Mouse (Mus musculus): ENCODE data around the gene Rapsn. TPM values are rescaled to one million over a fixed set of nuclear protein-coding genes. Genes with fewer than 3 reads are reported as not detected.

Gene Rapsn
- 5.3 TPM for polyA plus RNA-seq (2017; shearing (Covaris generic))

DNA sequence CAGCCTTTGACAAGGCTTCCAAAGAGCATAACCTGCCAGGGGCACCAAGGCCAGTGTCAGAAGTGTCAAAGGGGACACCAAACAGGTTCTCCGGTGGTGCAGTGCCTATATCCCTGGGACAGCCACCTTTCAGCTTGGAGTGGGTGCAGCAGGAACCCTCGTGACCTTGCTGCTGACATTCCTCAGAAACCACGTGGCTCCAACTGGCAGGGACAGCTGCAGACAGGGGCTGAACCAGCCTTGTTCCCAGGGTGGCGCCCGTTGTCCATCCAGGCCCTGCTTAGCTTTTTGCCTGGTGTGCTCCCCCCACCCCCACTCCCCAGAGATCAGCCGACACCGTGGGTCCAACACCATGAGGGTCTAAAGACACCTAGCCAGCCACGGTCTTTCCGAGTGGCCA, at the start of gene Rapsn:
TSS of gene Rapsn (plus strand) at position 236 of the 400 bp plus-strand sequence.

DNA sequence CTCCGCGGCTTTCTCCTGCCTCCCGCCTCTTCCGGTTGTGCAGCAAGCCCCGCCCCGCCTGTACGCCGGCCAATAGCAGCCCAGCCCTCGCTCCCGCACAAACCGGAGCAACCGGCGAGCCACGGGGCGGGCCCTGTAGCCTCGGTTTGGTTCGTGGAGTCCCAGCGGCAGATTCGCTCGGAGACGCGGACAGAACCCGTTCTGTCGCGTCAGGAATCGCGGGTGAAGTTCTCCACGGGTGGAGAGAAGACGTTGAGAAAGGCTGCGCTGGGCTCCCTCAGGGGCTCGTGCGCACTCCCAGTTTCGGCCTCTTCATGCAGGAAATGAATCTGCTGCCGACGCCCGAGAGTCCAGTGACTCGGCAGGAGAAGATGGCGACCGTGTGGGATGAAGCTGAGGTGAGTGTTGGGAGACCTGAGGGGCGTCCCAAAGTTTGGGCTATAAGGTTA, 18.5 kb downstream of the Rapsn start, which contains the start of gene Psmc3:
TSS of gene Psmc3 (plus strand) at position 76 of the 449 bp plus-strand sequence.

GRCm38 (mm10) chr2:91070076-91070800, 34.8 kb downstream of the Rapsn start, which contains the start of gene Slc39a13:
Slc39a13 (minus strand) TSS chr2:91070417.

GRCm38 (mm10) chr2:91081775-91082695, 46.6 kb downstream of the Rapsn start, which contains the start of gene Spi1:
Spi1 (plus strand) TSS chr2:91082390.

Other genes with a start within 250 kb of the Rapsn start
- 151 TPM for gene Mtch2, start 188.5 kb upstream of the Rapsn start, polyA plus RNA-seq (2017; shearing (Covaris generic))
- gene C1qtnf4, start 149.8 kb upstream of the Rapsn start, polyA plus RNA-seq (2017; shearing (Covaris generic)), result 2.3 TPM
- gene Kbtbd4, start 130.9 kb upstream of the Rapsn start, polyA plus RNA-seq (2017; shearing (Covaris generic)), result 55.7 TPM
- gene Ndufs3, start 130.8 kb upstream of the Rapsn start, polyA plus RNA-seq (2017; shearing (Covaris generic)), result 168 TPM
- 60.4 TPM for gene Celf1, start 95.2 kb upstream of the Rapsn start, polyA plus RNA-seq (2017; shearing (Covaris generic))
- 292 TPM for gene Psmc3, start 18.4 kb downstream of the Rapsn start, polyA plus RNA-seq (2017; shearing (Covaris generic))
- 49.2 TPM for gene Slc39a13, start 34.8 kb downstream of the Rapsn start, polyA plus RNA-seq (2017; shearing (Covaris generic))
- gene Spi1, start 46.8 kb downstream of the Rapsn start, polyA plus RNA-seq (2017; shearing (Covaris generic)), result 1.3 TPM
- not detected for gene Mybpc3, start 82.5 kb downstream of the Rapsn start, polyA plus RNA-seq (2017; shearing (Covaris generic))
- gene Madd, start 148.2 kb downstream of the Rapsn start, polyA plus RNA-seq (2017; shearing (Covaris generic)), result 140 TPM
- gene Nr1h3, start 167.2 kb downstream of the Rapsn start, polyA plus RNA-seq (2017; shearing (Covaris generic)), result 3.2 TPM
- 27.8 TPM for gene Acp2, start 167.3 kb downstream of the Rapsn start, polyA plus RNA-seq (2017; shearing (Covaris generic))
- 93.8 TPM for gene Ddb2, start 201.4 kb downstream of the Rapsn start, polyA plus RNA-seq (2017; shearing (Covaris generic))
- gene Pacsin3, start 220.3 kb downstream of the Rapsn start, polyA plus RNA-seq (2017; shearing (Covaris generic)), result 0.79 TPM
- gene Arfgap2, start 229.4 kb downstream of the Rapsn start, polyA plus RNA-seq (2017; shearing (Covaris generic)), result 152 TPM

Measured in inflammation-experienced regulatory T-cells, adult 16 weeks (primary cell).